Mouse (Mus musculus): Measurements from ENCODE around the gene Cpe. TPM values are rescaled to one million over a fixed set of nuclear protein-coding genes. Genes with fewer than 3 reads are reported as not detected.
A peak's percentile ranks its signal among the peaks of the same experiment; 100 is the strongest.

Cpe gene
- polyA plus RNA-seq, 1 experiment: 511 TPM

DNA sequence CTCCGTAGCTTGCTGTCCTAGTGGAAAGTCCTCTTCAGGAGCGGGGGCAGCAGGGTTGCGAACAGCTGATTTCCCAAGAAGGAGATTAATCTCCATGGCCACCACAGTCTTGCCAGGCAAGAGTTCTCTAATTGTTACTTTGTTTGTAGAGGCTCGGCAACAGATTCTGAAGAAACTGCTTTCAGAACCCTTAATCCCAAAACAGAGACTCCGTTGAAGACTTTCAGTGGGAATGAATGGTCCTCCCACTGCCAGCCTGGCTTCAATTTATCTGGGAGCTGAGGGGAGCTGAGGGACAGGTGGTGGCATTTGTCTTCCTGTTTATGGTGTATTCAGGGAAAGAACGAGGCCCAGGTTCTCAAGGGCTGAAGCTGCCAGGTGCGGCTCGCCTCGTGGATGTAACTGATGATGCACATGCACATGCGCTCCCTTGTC is 68.2 kb downstream of the Cpe start:
- no peak overlapping the region for H3K4me3 ChIP-seq (ENCODE audit: insufficient read depth, low read length)
- no peak overlapping the region for H3K27ac ChIP-seq (ENCODE audit: insufficient read depth, low read length)
- TF ChIP-seq POLR2A (IDR thresholded peaks at IDR 0.05; ENCODE audit: low read depth, low read length) (no peak), CTCF (IDR thresholded peaks at IDR 0.05; ENCODE audit: borderline replicate concordance, insufficient read depth, low read length) (no peak)
- no peaks in the 10 kb centered on the region for H3K4me1 ChIP-seq (ENCODE audit: control insufficient read depth, insufficient read depth, low read length)

DNA sequence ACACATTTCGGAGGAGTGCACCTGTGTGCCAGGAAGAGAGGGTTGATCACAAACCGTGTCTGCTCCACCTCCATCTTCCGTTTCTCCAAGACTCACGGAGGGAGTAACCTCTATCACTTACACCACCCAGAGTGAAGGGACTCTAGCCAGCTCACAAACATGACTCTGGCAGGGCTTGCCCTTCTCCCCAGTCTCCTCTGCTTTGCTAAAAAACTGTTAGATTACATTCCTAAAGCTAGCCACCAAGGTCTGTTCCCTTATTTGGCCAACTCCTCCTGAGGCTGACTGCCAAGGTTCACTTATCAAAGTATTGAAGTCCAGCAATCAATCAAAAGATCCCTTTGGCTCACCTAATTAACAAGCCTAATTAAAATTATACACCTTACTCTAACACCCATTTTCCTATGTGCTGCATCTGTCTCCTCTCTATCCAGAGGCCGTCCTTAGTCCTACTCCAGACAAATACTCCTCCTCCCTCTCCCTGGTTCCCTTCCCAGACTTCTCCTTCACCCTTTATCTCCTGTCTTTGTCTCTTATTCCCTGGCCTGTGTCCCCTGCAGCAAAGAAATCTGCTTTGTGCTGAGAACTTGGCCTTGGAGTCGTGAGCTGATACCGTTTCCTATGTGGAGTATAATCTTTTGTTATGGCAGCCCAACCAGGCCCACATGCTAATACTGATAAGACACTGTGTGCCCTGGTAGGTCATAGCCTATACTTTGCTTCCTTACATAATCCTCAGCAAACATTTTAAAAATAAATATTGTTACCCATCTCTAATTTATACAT is 72.3 kb downstream of the Cpe start:
- H3K4me1 ChIP-seq (ENCODE audit: control insufficient read depth, insufficient read depth, low read length): peaks cover 3% of the 10 kb centered on the region; the same call in 1 of the 2 replicates
- no peak overlapping the region for H3K4me3 ChIP-seq (ENCODE audit: insufficient read depth, low read length)
- TF ChIP-seq POLR2A (IDR thresholded peaks at IDR 0.05; ENCODE audit: low read depth, low read length): no peak
- TF ChIP-seq CTCF (IDR thresholded peaks at IDR 0.05; ENCODE audit: borderline replicate concordance, insufficient read depth, low read length): no peak
- peak overlapping the region; percentile 13; the same call in 1 of the 2 replicates for H3K27ac ChIP-seq (ENCODE audit: insufficient read depth, low read length)

DNA sequence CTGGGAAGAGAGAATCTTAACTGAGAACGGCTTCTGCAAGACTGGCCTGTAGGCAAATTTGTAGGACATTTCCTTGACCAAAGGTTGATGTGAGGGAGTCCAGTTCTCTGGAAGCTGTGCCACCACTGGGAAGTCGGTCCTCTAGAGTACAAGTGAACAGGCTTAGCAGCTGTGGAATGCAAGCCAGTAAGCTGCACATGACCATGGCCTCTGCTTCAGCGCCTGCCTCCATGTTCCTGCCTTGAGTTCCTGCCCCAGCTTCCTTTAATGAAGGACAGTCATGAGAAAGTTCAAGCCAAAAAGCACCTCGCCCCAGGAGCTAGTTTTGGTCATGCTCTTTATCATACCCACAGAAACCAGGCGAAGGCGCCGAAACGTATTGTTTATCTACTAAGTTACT is 73.2 kb downstream of the Cpe start:
- TF ChIP-seq CTCF (IDR thresholded peaks at IDR 0.05; ENCODE audit: borderline replicate concordance, insufficient read depth, low read length): no peak
- no peak for TF ChIP-seq POLR2A (IDR thresholded peaks at IDR 0.05; ENCODE audit: low read depth, low read length)
- no peak overlapping the region for H3K4me3 ChIP-seq (ENCODE audit: insufficient read depth, low read length)
- H3K27ac ChIP-seq (ENCODE audit: insufficient read depth, low read length): no peak overlapping the region
- peaks cover 11% of the 10 kb centered on the region for H3K4me1 ChIP-seq (ENCODE audit: control insufficient read depth, insufficient read depth, low read length)

DNA sequence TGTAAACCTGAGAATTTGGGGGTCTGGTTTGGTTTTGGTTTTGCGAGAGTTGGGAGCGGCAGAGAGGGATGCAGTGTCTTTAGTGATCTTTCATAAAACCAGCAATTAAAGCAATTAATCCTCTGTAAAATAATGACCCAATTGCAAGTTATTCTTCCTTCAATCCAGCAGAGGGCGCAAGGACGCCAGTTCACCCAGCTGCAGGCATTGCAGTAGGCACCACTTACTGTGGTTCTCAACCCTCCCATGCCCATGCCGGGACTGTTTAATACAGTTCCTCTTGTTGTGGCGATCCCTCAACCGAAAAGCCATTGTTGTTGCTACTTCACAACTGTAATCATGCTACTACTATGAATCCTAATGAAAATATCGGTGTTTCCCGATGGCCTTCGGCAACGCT is 74.2 kb downstream of the Cpe start:
- Histone ChIP-seq H3K4me1 (ENCODE audit: control insufficient read depth, insufficient read depth, low read length) (peaks cover 11% of the 10 kb centered on the region), H3K4me3 (ENCODE audit: insufficient read depth, low read length) (no peak overlapping the region), H3K27ac (ENCODE audit: insufficient read depth, low read length) (no peak overlapping the region)
- TF ChIP-seq CTCF (IDR thresholded peaks at IDR 0.05; ENCODE audit: borderline replicate concordance, insufficient read depth, low read length): peak; percentile 84; the same call in 1 of the 2 replicates
- TF ChIP-seq POLR2A (IDR thresholded peaks at IDR 0.05; ENCODE audit: low read depth, low read length): no peak

DNA sequence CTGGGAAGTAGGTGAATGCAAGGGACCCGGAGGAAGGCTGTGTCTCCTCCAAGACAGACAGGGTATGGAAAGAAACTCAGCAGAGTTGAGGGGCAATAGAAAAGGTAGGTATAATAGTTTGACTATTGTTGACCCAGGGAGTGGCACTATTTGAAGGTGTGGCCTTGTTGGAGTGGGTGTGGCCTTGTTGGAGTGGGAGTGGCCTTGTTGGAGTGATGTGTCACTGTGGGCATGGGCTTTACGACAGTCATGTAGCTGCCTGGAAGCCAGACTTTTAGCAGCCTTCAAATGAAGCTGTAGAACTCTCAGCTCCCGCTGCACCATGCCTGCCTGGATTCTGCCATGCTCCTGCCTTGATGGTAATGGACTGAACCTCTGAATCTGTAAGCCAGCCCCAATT is 76.3 kb downstream of the Cpe start:
- Histone ChIP-seq H3K4me3 (ENCODE audit: insufficient read depth, low read length) (no peak overlapping the region), H3K4me1 (ENCODE audit: control insufficient read depth, insufficient read depth, low read length) (peaks cover 16% of the 10 kb centered on the region), H3K27ac (ENCODE audit: insufficient read depth, low read length) (no peak overlapping the region)
- no peak for TF ChIP-seq POLR2A (IDR thresholded peaks at IDR 0.05; ENCODE audit: low read depth, low read length)
- no peak for TF ChIP-seq CTCF (IDR thresholded peaks at IDR 0.05; ENCODE audit: borderline replicate concordance, insufficient read depth, low read length)

DNA sequence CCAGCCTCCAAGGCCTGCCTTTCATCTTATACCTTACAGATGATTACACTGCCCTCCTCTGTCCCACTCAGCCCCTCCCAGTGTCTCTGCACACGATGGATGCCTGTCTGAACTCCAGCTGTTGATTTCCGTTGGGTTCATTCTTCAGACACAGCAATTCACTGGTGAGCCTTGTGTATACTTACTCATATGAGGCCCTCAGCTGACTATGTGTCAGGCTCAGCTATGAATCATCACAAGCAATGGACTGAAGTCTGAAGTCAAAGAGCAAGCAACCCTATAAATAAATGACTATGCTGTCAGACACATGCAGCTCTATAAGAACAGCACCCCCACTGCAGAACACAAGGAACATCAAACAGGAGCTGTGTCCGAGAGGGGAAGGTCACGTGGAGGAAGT is 77.4 kb downstream of the Cpe start:
- H3K4me1 ChIP-seq (ENCODE audit: control insufficient read depth, insufficient read depth, low read length): peaks cover 16% of the 10 kb centered on the region
- peak overlapping the region; percentile 59 for H3K27ac ChIP-seq (ENCODE audit: insufficient read depth, low read length)
- no peak overlapping the region for H3K4me3 ChIP-seq (ENCODE audit: insufficient read depth, low read length)
- TF ChIP-seq POLR2A (IDR thresholded peaks at IDR 0.05; ENCODE audit: low read depth, low read length) (no peak), CTCF (IDR thresholded peaks at IDR 0.05; ENCODE audit: borderline replicate concordance, insufficient read depth, low read length) (no peak)

DNA sequence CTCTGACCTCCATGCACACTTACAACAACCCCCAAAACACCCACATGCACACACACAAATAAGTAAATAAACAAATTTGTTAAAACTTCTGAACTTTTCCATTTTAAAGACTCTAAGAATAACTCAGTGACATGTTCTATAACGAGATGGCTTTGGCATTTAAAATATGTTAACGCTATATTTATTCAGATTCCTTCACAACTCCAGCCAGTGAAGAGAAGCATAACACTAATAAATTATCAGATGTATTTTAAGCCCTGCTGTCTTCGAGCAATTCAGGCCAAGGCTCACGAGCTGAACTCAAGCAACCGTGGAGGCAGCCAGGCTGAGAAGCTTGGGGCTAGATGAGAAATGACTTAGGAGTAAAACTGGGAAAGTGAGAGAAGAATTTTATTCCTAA is 79.2 kb downstream of the Cpe start:
- Histone ChIP-seq H3K4me3 (ENCODE audit: insufficient read depth, low read length) (no peak overlapping the region), H3K27ac (ENCODE audit: insufficient read depth, low read length) (no peak overlapping the region), H3K4me1 (ENCODE audit: control insufficient read depth, insufficient read depth, low read length) (peaks cover 16% of the 10 kb centered on the region)
- no peak for TF ChIP-seq POLR2A (IDR thresholded peaks at IDR 0.05; ENCODE audit: low read depth, low read length)

DNA sequence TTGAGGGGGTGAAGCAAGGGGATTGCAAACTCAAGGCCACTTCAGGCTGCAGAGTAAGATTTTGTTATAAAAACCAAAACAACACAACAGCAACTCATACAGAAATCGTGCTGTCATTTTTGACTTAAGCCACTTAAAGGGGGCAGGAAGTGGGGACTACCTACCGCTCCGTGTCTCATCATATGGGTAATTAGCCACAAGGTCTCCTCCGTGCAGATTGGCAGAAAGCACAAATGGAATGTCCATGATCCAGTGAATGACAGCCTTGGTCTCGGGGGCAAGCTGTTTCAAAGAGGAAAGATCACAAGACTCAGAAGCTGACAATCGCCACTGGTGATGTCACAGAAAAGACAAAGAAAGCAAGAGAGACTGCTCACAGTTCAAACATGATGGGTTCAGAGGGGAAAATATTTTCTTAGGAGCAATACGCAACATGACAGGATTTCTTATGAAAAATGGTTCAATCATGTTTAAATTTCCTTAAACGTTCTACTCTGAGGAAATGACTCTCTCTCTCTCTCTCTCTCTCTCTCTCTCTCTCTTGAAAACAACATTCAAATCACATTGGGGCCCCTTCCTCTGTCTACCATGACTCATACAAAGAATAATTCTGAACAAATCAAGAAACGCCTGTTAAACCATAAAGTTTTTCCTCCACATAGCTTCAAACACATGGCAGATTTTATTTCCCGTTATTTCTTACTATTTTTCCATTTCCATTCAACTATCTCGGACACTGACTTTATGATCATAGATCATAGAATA is 81.5 kb downstream of the Cpe start:
- peaks cover 16% of the 10 kb centered on the region for H3K4me1 ChIP-seq (ENCODE audit: control insufficient read depth, insufficient read depth, low read length)
- H3K27ac ChIP-seq (ENCODE audit: insufficient read depth, low read length): no peak overlapping the region
- H3K4me3 ChIP-seq (ENCODE audit: insufficient read depth, low read length): no peak overlapping the region
- no peak for TF ChIP-seq CTCF (IDR thresholded peaks at IDR 0.05; ENCODE audit: borderline replicate concordance, insufficient read depth, low read length)
- no peak for TF ChIP-seq POLR2A (IDR thresholded peaks at IDR 0.05; ENCODE audit: low read depth, low read length)

DNA sequence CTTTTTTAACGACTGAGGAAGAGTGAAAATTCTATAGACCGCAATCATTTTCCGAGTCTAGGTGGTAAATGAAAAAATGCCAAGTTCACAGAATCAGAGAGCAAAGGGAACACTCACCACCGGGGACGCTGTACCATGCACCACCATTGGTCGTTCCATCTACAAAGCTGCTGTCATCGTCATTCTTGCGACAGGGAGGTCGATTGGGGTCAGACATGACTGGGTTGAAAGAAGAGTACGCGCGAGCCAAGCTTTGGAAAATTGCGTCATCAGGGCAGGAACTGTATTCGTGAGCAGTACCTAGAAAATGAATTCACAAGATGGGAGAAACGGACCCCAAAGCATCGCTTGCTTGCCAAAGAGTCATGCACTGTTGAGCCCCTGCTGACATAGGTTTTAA is 83.9 kb downstream of the Cpe start:
- Histone ChIP-seq H3K27ac (ENCODE audit: insufficient read depth, low read length) (no peak overlapping the region), H3K4me3 (ENCODE audit: insufficient read depth, low read length) (no peak overlapping the region), H3K4me1 (ENCODE audit: control insufficient read depth, insufficient read depth, low read length) (peaks cover 5% of the 10 kb centered on the region; the same call in 1 of the 2 replicates)
- no peak for TF ChIP-seq POLR2A (IDR thresholded peaks at IDR 0.05; ENCODE audit: low read depth, low read length)
- TF ChIP-seq CTCF (IDR thresholded peaks at IDR 0.05; ENCODE audit: borderline replicate concordance, insufficient read depth, low read length): no peak

DNA sequence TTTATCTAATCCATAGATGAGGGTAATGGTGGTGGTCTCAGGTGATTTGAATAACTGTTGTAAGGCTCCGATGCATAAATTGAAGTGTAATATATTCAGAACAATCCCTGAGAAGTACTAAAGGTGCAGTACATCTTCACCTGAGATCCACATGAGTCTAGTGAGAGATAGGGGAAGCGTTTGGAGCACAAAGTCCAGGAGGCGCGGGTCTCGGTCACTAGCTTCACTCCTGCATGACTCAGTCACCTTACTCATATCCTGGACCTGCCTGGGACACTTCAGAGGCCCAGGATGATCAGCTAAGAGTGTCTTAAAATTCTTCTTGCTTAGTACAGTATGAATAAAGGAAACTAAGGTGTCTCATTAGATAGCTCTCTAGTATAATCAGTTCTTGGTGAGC is 86.8 kb downstream of the Cpe start:
- no peaks in the 10 kb centered on the region for H3K4me1 ChIP-seq (ENCODE audit: control insufficient read depth, insufficient read depth, low read length)
- no peak overlapping the region for H3K27ac ChIP-seq (ENCODE audit: insufficient read depth, low read length)
- no peak for TF ChIP-seq POLR2A (IDR thresholded peaks at IDR 0.05; ENCODE audit: low read depth, low read length)
- TF ChIP-seq CTCF (IDR thresholded peaks at IDR 0.05; ENCODE audit: borderline replicate concordance, insufficient read depth, low read length): no peak
- no peak overlapping the region for H3K4me3 ChIP-seq (ENCODE audit: insufficient read depth, low read length)
